Mouse (Mus musculus) CH12.LX (cell line): Measurements from ENCODE around the gene Slc4a2.

ENCODE experiments used
- CHD1 ChIP-seq: IDR thresholded peaks from 2 replicates; pipeline ENCODE4 v1.6.1; 2012; ENCODE audit warnings: low read depth, low read length, improper control_type of control experiment, inconsistent platforms
- CTCF ChIP-seq, 2 experiments: IDR thresholded peaks in 1 of 2; conservative IDR thresholded peaks in 1 of 2; 2 replicates each; pipeline ENCODE4 v1.5.1; 2011 to 2012; ENCODE audit warnings: low read depth in 2 of 2, low read length in 2 of 2, improper control_type of control experiment in 1 of 2, inconsistent platforms in 1 of 2, mild to moderate bottlenecking in 1 of 2, moderate library complexity in 1 of 2
- MAFK ChIP-seq: IDR thresholded peaks from 2 replicates; pipeline ENCODE4 v1.6.1; 2011; ENCODE audit warnings: low read length, improper control_type of control experiment; ENCODE audit not compliant: insufficient replicate concordance
- MAX ChIP-seq: IDR thresholded peaks from 2 replicates; pipeline ENCODE4 v1.6.1; 2011; ENCODE audit warnings: low read length, improper control_type of control experiment
- MAZ ChIP-seq: IDR thresholded peaks from 2 replicates; pipeline ENCODE4 v1.6.1; 2012; ENCODE audit warnings: low read depth, mild to moderate bottlenecking, inconsistent platforms, low read length, improper control_type of control experiment, moderate library complexity
- POLR2A ChIP-seq: IDR thresholded peaks from 2 replicates; pipeline ENCODE4 v1.6.1; 2011; ENCODE audit warnings: low read depth, mild to moderate bottlenecking, improper control_type of control experiment, low read length
- POLR2AphosphoS2 ChIP-seq: IDR thresholded peaks from 2 replicates; pipeline ENCODE4 v1.6.1; 2011; ENCODE audit warnings: low read depth, low read length, improper control_type of control experiment
- RAD21 ChIP-seq: IDR thresholded peaks from 2 replicates; pipeline ENCODE4 v1.6.1; 2011; ENCODE audit warnings: low read depth, mild to moderate bottlenecking, low read length, improper control_type of control experiment, moderate library complexity
- TCF12 ChIP-seq: IDR thresholded peaks from 2 replicates; pipeline ENCODE4 v1.6.1; 2014; ENCODE audit warnings: low read depth, mild to moderate bottlenecking, inconsistent platforms, low read length, improper control_type of control experiment
- USF2 ChIP-seq: conservative IDR thresholded peaks from 2 replicates; pipeline ENCODE4 v1.6.1; 2011; ENCODE audit warnings: low read depth, low read length, improper control_type of control experiment

DNA sequence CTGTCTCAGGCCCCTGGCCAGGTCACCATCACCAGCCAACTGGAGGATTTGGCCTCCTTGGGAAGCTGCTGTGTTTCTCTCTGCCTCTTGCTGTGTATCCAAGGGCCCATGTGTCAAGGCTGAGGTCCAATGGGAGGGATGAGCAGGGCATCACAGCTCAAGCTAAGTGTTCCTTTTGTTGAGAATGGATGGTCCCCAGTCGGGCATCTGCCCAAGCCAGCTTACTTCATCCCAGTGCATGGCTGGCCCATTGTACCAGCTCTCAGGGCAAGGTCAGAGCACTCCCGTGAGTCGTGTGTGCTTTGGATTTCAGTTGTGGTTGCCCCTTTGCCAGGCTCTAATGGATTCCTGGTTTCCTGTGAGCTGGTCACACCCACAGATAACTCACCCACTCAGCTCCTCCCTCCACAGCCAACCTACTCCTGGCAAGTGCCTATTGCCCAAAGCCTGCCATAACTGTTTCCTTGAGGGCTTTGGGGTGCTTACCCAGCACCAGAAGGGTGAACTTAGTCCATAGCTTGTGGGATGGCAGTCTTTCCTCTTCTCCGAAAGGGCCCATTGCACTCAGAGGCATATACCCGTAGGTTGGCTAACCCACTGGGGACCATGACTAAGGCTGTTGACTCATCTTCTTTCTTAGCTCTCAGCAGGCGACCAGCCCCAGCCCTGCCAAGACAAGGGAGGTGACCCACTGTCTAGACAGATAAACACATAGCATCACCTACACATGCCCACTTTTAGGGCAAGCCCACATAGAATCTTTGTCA, 18.9 kb upstream of the Slc4a2 start:
- TF ChIP-seq TCF12 (no peak), MAX (no peak), MAFK (no peak), CTCF (conservative IDR thresholded peaks at IDR 0.05 in 1 of 2, IDR thresholded peaks at IDR 0.05 in 1 of 2; ENCODE audit: low read depth in 2 of 2, low read length in 2 of 2) (no peak), CHD1 (no peak), POLR2A (no peak), USF2 (no peak), POLR2AphosphoS2 (no peak), MAZ (no peak), RAD21 (no peak)
